16 mouse cellular contexts compared by ENCODE assay signal in genomic region chr3:101628255-101628654, GRCm38 (mm10). TPM values are rescaled to one million over a fixed set of nuclear protein-coding genes. Genes with fewer than 3 reads are reported as not detected.
DNase-seq lines count a peak whose midpoint lies in the region; TF ChIP-seq lines count a peak whose summit lies in the region.
"Had no signal": no experiment of that assay in that cellular context is flagged by ENCODE, and none has a peak within 500 bp of the region (broad histone marks: within the 10 kb centered on the region; RNA-seq: fewer than 3 reads in every experiment).

No protein-coding gene starts in this region.

- 0 out of 2 replicates have a peak overlapping the region, but pooled peaks have one; percentile 23 for H3K27ac ChIP-seq in layer of hippocampus, adult 2 months
- H3K27ac ChIP-seq: heart, embryonic 15.5 days; kidney, postnatal 0 days; macrophage; midbrain, embryonic 12.5 days; neural tube, embryonic 15.5 days had no signal

- no peak for TF ChIP-seq CTCF in layer of hippocampus, adult 2 months (conservative IDR thresholded peaks at IDR 0.05)

- peak; percentile 25 for DNase-seq in adrenal gland, postnatal 14 days
- DNase-seq in adrenal gland, adult (ENCODE audit: inconsistent age in 2 of 2, low spot score in 1 of 2) = no peak
- peak; percentile 35 to 65 for DNase-seq in layer of hippocampus, adult 2 months (ENCODE audit: low spot score in 2 of 2)
- DNase-seq in layer of hippocampus, postnatal 25 days (ENCODE audit: extremely low spot score in 1 of 2, low spot score in 1 of 2) = no peak
- peak; percentile 48 for DNase-seq in 3134 (ENCODE audit: extremely low read depth, insufficient read length, low spot score)
- DNase-seq in fibroblast of lung, adult 2 months (ENCODE audit: low read depth) = peak; percentile 76
- no peak for DNase-seq in urinary bladder, adult 2 months (ENCODE audit: low spot score)
- DNase-seq in urinary bladder, adult 18-20 months (ENCODE audit: low spot score in 2 of 2) = no peak
- DNase-seq: cerebellum, adult 9-11 months; embryo, embryonic 11 days; thymus, adult 18-20 months had no signal

- H3K4me3 ChIP-seq in layer of hippocampus, adult 2 months = no peak overlapping the region
- H3K4me3 ChIP-seq: heart, embryonic 15.5 days; midbrain, embryonic 12.5 days; neural tube, embryonic 15.5 days had no signal

RNA-seq across cellular contexts. Expression of gene Atp1a1, which starts 23.8 kb away (rescaled TPM):
- 548 and 554 TPM in 2 replicates for total RNA-seq in adrenal gland, postnatal 14 days (2021)
- 100 to 1,000 TPM; 476 to 506 TPM for total RNA-seq in layer of hippocampus, adult 2 months (2021)
- 100 to 1,000 TPM; 496 to 507 TPM for total RNA-seq in layer of hippocampus, postnatal 25 days (2021)
- 253 and 274 TPM in 2 replicates for polyA plus RNA-seq in urinary bladder, adult 2 months (2012; rRNA removed)

Comparison
In these comparisons a context has a peak if more than half of its experiments do, and no peak if none do; other contexts are left out.
1. DNase-seq: peak in adrenal gland, postnatal 14 days (single experiment), layer of hippocampus, adult 2 months (2 of 2), 3134 (single experiment) and fibroblast of lung, adult 2 months (single experiment); none in adrenal gland, adult (0 of 2), layer of hippocampus, postnatal 25 days (0 of 2), urinary bladder, adult 2 months (single experiment) and urinary bladder, adult 18-20 months (0 of 2).